Mouse (Mus musculus): Measurements from ENCODE around the gene Esam. TPM values are rescaled to one million over a fixed set of nuclear protein-coding genes. Genes with fewer than 3 reads are reported as not detected.

Esam gene
- polyA plus RNA-seq, 1 experiment from 2014 or later = 58.3 TPM

DNA sequence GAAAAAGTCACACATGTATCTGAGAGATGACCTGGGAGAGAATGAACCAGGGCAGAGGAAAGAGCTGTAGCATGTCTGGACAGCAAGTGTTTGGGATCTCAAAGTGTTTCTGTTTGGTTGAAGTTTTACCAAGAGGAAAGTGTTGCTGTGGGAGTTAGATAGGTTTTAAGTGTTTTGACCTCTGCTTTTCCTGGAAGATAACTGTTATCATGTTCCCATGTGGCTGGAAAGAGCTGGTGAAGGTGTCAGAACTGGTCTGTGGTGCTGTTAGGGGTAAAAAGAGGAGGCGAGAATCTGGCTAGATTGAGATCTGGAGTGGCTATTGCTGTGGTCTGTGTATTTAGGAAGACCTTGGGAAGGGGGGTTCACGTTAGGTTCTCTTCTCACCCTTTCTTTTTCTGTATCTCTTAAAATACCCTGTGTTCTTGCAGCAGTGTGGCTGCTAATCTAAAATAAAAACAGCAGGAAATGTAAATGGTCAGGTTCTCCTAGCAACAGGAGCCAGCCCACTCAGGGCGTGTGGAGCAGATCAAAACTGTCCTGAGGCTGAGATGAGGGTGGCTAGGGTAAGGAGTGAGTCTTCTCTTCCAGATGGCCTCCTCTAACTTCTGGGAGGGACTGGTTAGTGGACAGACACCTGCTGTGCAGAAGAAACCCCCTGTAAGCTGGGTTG is 44.5 kb downstream of the Esam start:
- ATAC-seq (ENCODE audit: insufficient number of reproducible peaks, insufficient read depth, low FRiP score, low read depth) = no peak
- Histone ChIP-seq H3K27ac (ENCODE audit: low read length) (no peak overlapping the region), H3K4me3 (ENCODE audit: low read depth, low read length) (no peak overlapping the region), H3K4me2 (replicated peaks; ENCODE audit: low read depth, low read length) (no peak overlapping the region), H3K9me3 (ENCODE audit: control insufficient read depth, low read depth, low read length) (no peaks in the 10 kb centered on the region), H3K36me3 (ENCODE audit: control insufficient read depth, insufficient read depth, low read length) (no peaks in the 10 kb centered on the region), H3K4me1 (ENCODE audit: control insufficient read depth, insufficient read depth, low read length) (peaks cover 11% of the 10 kb centered on the region; the same call in 1 of the 2 replicates), H3K27me3 (ENCODE audit: control insufficient read depth, insufficient read depth, low read length) (no peaks in the 10 kb centered on the region), H3K9ac (replicated peaks; ENCODE audit: low read depth, low read length) (no peak overlapping the region)
- WGBS = 48% methylated on average over 3 of the region's 3 CpGs

DNA sequence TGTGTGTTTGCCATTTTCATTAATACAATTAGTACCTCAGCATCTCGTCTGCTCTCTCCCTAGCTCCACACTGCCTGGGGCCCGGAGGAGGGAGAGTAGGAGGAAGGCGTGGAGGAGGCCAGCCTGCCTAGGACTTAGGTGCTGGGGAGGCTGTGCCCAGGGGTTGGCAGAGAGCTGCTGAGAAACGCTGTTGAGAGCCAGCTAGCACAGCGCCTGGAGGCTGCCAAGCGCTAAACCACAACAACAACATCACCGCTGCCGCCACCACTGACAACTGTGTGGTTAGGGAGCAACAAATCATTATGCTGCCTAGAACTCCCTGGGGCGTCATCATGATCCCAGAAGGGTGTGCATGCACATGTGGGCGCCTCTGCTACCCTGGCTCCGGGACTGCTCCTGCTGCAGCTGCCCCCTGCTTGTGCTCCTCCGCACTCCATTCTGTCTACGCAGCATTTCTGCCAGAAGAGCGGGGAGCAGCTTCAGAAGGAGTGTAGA is 48.6 kb downstream of the Esam start:
- H3K36me3 ChIP-seq (ENCODE audit: control insufficient read depth, insufficient read depth, low read length) = no peaks in the 10 kb centered on the region
- no peak overlapping the region for H3K4me3 ChIP-seq (ENCODE audit: low read depth, low read length)
- H3K27me3 ChIP-seq (ENCODE audit: control insufficient read depth, insufficient read depth, low read length) = no peaks in the 10 kb centered on the region
- H3K9ac ChIP-seq (replicated peaks; ENCODE audit: low read depth, low read length) = no peak overlapping the region
- WGBS = 29% methylated on average over 14 of the region's 14 CpGs
- ATAC-seq (ENCODE audit: insufficient number of reproducible peaks, insufficient read depth, low FRiP score, low read depth) = peak; percentile 53; the same call in 1 of the 2 replicates
- no peaks in the 10 kb centered on the region for H3K4me1 ChIP-seq (ENCODE audit: control insufficient read depth, insufficient read depth, low read length)
- no peak overlapping the region for H3K27ac ChIP-seq (ENCODE audit: low read length)
- no peak overlapping the region for H3K4me2 ChIP-seq (replicated peaks; ENCODE audit: low read depth, low read length)
- H3K9me3 ChIP-seq (ENCODE audit: control insufficient read depth, low read depth, low read length) = no peaks in the 10 kb centered on the region

DNA sequence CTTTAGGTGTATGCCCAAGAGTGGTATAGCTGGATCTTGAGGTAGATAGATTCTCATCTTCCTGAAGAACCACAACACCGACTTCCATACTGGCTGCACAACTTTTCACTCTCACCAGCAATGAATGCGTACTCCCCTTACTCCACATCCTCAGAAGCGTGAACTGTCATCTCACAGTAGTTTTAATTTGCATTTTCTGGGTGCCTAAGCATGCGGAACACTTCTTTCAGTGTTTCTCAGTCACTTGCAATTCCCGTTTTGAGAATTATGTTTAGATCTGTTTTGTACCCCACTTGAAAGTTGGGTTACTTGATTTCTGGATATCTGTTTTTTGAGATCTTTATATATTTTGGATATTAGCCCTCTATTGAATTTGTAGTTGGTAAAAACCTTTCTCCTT is 55.7 kb downstream of the Esam start:
- H3K9ac ChIP-seq (replicated peaks; ENCODE audit: low read depth, low read length) = no peak overlapping the region
- no peak overlapping the region for H3K4me2 ChIP-seq (replicated peaks; ENCODE audit: low read depth, low read length)
- no peaks in the 10 kb centered on the region for H3K9me3 ChIP-seq (ENCODE audit: control insufficient read depth, low read depth, low read length)
- no peak for ATAC-seq (ENCODE audit: insufficient number of reproducible peaks, insufficient read depth, low FRiP score, low read depth)
- WGBS = 91% methylated on average over 5 of the region's 5 CpGs
- no peak overlapping the region for H3K4me3 ChIP-seq (ENCODE audit: low read depth, low read length)
- no peaks in the 10 kb centered on the region for H3K4me1 ChIP-seq (ENCODE audit: control insufficient read depth, insufficient read depth, low read length)
- no peak overlapping the region for H3K27ac ChIP-seq (ENCODE audit: low read length)
- H3K36me3 ChIP-seq (ENCODE audit: control insufficient read depth, insufficient read depth, low read length) = no peaks in the 10 kb centered on the region
- no peaks in the 10 kb centered on the region for H3K27me3 ChIP-seq (ENCODE audit: control insufficient read depth, insufficient read depth, low read length)

DNA sequence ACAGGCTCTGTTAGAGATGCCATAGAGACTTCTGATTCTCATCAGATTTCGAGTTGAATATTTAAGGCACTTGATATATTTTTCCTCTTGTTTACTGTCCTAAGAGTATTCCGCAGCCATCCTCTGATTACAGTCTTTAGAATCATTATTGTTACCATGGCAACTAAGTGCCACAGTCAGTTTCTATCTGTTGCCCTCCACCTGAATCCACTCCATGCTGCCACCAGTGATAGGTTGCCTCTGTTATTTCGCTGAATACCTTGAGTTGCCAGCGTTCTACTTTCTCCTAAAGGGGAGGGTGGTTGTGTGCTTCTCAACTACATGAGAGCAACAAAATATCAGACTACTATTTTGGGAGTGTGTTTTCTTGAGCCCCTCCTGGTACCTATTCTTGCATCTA is 58.8 kb downstream of the Esam start:
- no peaks in the 10 kb centered on the region for H3K27me3 ChIP-seq (ENCODE audit: control insufficient read depth, insufficient read depth, low read length)
- no peaks in the 10 kb centered on the region for H3K9me3 ChIP-seq (ENCODE audit: control insufficient read depth, low read depth, low read length)
- H3K9ac ChIP-seq (replicated peaks; ENCODE audit: low read depth, low read length) = no peak overlapping the region
- no peaks in the 10 kb centered on the region for H3K4me1 ChIP-seq (ENCODE audit: control insufficient read depth, insufficient read depth, low read length)
- H3K36me3 ChIP-seq (ENCODE audit: control insufficient read depth, insufficient read depth, low read length) = no peaks in the 10 kb centered on the region
- WGBS = 67% methylated on average over 4 of the region's 4 CpGs
- H3K4me3 ChIP-seq (ENCODE audit: low read depth, low read length) = no peak overlapping the region
- no peak overlapping the region for H3K27ac ChIP-seq (ENCODE audit: low read length)
- no peak overlapping the region for H3K4me2 ChIP-seq (replicated peaks; ENCODE audit: low read depth, low read length)
- no peak for ATAC-seq (ENCODE audit: insufficient number of reproducible peaks, insufficient read depth, low FRiP score, low read depth)

Other genes with a start within 250 kb of the Esam start
- 8.6 and 9.9 TPM in 2 replicates for gene Ccdc15, start 179.6 kb upstream of the Esam start, polyA plus RNA-seq (2014; fragmentation: Nextera tagmentation; extraction: Ambion mirVana)
- not detected in 2 replicates for gene Hepacam, start 160.7 kb upstream of the Esam start, polyA plus RNA-seq (2014; fragmentation: Nextera tagmentation; extraction: Ambion mirVana)
- 8.9 and 12.0 TPM in 2 replicates for gene Robo4, start 126.2 kb upstream of the Esam start, polyA plus RNA-seq (2014; fragmentation: Nextera tagmentation; extraction: Ambion mirVana)
- 0.06 TPM in 1 of 2 replicates, not detected in the other for gene Robo3, start 94.8 kb upstream of the Esam start, polyA plus RNA-seq (2014; fragmentation: Nextera tagmentation; extraction: Ambion mirVana)
- gene Msantd2, start 38.8 kb upstream of the Esam start, polyA plus RNA-seq (2014; fragmentation: Nextera tagmentation; extraction: Ambion mirVana) = 33.2 and 38.9 TPM in 2 replicates
- gene Vsig2, start 11.2 kb downstream of the Esam start, polyA plus RNA-seq (2014; fragmentation: Nextera tagmentation; extraction: Ambion mirVana) = 44.3 and 56.9 TPM in 2 replicates
- 4.7 and 5.7 TPM in 2 replicates for gene Nrgn, start 24.8 kb downstream of the Esam start, polyA plus RNA-seq (2014; fragmentation: Nextera tagmentation; extraction: Ambion mirVana)
- 12.7 and 14.0 TPM in 2 replicates for gene Siae, start 27.6 kb downstream of the Esam start, polyA plus RNA-seq (2014; fragmentation: Nextera tagmentation; extraction: Ambion mirVana)
- gene Spa17, start 85.6 kb downstream of the Esam start, polyA plus RNA-seq (2014; fragmentation: Nextera tagmentation; extraction: Ambion mirVana) = 5.3 and 7.4 TPM in 2 replicates
- 161 and 166 TPM in 2 replicates for gene Tbrg1, start 129.2 kb downstream of the Esam start, polyA plus RNA-seq (2014; fragmentation: Nextera tagmentation; extraction: Ambion mirVana)
- not detected in 2 replicates for gene Panx3, start 141.2 kb downstream of the Esam start, polyA plus RNA-seq (2014; fragmentation: Nextera tagmentation; extraction: Ambion mirVana)
- gene Olfr160, start 188.2 kb downstream of the Esam start, polyA plus RNA-seq (2014; fragmentation: Nextera tagmentation; extraction: Ambion mirVana) = not detected in 2 replicates
- gene Olfr874, start 217.0 kb downstream of the Esam start, polyA plus RNA-seq (2014; fragmentation: Nextera tagmentation; extraction: Ambion mirVana) = not detected in 2 replicates
- not detected in 2 replicates for gene Olfr875, start 243.8 kb downstream of the Esam start, polyA plus RNA-seq (2014; fragmentation: Nextera tagmentation; extraction: Ambion mirVana)